Mouse (Mus musculus) cerebellum, adult 11-12 months (tissue): ENCODE measurements around the gene Olfr146.

Experiments
- DNase-seq: peaks from one replicate; pipeline ENCODE4 v3.0.0; 2022

Gene Olfr146

DNA sequence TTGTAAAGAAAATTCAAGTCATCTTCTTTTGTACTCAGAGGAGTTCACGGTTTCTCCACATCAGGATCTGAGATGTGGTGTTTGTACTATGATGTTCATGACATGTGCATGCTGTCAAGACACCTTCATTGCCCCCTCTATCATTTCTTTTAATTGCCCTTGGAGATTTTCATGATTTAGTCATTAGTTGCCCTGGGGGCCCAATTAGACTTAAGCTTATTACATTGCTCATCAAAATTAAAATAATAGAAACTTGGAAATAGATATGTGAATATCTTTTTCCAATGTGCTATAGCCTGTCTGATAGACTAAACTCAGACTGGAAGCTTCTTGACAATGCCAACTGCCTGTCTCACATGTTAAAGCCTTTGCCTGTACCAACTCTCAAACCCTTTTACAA lies at the start of gene Olfr146:
Gene Olfr146, minus strand, starts transcription at position 101 of the 400 bp plus-strand sequence.
- no peak for DNase-seq

DNA sequence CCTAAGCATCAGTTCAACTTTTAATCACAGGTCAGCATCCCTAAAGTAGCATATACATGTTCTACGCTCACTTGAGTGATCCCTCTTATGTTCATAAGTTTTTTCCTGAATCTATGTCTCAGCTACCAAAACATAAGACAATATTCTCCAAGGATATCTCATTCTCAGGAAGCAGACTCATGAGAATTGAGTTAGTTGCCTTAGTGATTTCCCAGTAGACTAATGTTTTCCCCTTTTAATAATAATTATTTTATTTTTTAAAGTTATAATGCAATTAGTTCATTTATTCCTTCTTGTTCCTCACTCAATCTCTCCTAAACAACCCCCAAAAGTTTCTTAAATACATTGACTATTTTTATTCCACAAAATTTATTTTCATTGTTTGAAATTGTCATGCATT lies 41.7 kb upstream of the Olfr146 start, which contains the start of gene Olfr937:
Gene Olfr937, minus strand, starts transcription at position 101 of the 400 bp plus-strand sequence.
- DNase-seq: no peak

DNA sequence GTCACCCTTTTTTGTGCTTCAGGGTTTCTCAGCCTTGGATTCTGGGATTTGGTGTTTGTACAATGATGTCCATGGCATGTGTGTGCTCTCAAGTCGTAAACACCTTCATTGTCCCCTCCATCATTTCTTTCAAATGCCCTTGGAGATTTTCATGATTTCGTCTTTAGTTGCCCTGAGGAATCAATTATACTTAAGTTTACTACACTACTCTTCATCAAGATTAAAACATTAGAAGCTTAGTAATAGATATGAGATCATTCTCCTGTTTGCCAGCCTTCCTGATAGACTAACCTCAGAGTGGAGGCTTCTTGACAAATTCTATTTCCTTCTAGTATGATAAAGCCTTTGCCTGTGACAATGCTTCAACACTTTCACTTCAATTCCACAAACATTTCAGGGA lies 23.6 kb downstream of the Olfr146 start, which contains the start of gene Olfr935:
Gene Olfr935, minus strand, starts transcription at position 101 of the 400 bp plus-strand sequence.
- no peak for DNase-seq

DNA sequence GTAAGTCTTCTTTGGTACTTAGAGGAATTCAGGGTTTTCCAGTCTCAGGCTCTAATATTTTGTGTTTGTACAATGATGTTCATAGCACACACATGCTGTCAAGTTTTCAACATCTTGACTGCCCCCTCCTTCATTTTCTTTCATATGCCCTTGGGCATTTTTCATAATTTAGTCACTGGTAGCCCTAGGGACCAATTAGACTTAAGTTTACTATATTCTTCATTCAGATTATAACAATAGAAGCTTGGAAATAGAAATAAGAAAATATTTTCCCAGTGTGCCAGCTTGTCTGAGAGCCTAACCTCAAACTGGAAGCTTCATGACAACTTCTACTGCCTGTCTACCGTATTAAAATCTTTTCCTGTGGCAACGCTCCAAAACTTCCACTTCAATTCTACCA lies 35.0 kb downstream of the Olfr146 start, which contains the start of gene Olfr934:
Gene Olfr934, minus strand, starts transcription at position 101 of the 400 bp plus-strand sequence.
- DNase-seq: no peak

DNA sequence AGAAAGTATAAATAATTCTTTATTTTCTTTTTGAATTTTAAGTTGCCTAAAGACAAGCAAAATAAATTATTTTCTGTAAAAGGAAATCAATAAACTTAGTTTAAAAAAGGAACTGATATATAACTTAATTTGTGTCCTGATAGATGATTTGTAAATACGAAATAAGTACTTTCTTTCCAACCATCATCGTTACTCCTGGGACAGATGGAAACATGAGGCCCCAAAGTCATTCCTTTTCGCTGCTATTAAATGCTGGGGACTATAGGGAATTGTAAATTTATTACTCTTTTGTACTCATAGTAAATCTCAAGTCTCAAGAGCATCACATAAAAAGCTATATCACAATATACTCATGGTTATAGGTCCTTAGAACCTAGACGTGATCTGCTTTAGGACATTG lies 51.2 kb downstream of the Olfr146 start, which contains the start of gene Olfr933:
Gene Olfr933, plus strand, starts transcription at position 301 of the 400 bp plus-strand sequence.
- DNase-seq: no peak
